Mouse (Mus musculus): Measurements from ENCODE around the gene Tmem115.
"Not testable (repeated sequence)": the region's sequence is repeated elsewhere in the genome, so short reads cannot be mapped to it uniquely, and the experiment has no call there.

Tmem115 gene

GRCm38 (mm10) chr9:107549297-107550074 is 15.7 kb downstream of the Tmem115 start:
- no peak for DNase-seq (ENCODE audit: low spot score)

DNA sequence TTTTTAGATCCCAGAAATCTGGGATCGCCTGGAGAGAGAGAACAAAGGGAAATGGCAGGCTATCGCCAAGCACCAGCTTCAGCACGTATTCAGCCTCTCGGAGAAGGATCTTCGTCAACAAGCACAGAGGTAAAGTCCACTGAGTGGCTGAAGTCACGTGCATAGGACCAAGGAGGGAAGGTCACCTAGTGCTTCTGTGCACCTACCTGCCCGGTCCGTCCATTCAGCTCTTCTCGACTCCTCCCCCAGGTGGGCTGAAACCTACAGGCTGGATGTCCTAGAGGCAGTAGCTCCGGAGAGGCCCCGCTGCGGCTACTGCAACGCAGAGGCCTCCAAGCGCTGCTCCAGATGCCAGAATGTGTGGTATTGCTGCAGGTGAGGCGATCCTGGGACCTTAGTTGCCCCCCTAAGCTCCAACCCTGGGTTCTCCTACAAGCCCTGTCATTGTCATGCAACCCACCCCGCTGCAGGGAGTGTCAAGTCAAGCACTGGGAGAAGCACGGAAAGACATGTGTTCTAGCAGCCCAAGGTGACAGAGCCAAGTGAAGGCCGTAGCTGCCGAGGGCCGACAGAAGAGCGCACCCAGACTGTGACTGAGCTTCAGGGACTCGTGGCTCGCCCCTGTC is 16.9 kb downstream of the Tmem115 start:
- DNase-seq (ENCODE audit: low spot score) = no peak

- DNase-seq (ENCODE audit: low spot score) = peak; percentile 52
Measured at GRCm38 (mm10) chr9:107551117-107551889, 17.6 kb downstream of the Tmem115 start, which contains the start of gene Rassf1. Rassf1 (plus strand) TSS chr9:107551555.

GRCm38 (mm10) chr9:107551890-107552355 is 18.2 kb downstream of the Tmem115 start:
- no peak for DNase-seq (ENCODE audit: low spot score)

GRCm38 (mm10) chr9:107552690-107553393 is 19.1 kb downstream of the Tmem115 start:
- no peak for DNase-seq (ENCODE audit: low spot score)

DNA sequence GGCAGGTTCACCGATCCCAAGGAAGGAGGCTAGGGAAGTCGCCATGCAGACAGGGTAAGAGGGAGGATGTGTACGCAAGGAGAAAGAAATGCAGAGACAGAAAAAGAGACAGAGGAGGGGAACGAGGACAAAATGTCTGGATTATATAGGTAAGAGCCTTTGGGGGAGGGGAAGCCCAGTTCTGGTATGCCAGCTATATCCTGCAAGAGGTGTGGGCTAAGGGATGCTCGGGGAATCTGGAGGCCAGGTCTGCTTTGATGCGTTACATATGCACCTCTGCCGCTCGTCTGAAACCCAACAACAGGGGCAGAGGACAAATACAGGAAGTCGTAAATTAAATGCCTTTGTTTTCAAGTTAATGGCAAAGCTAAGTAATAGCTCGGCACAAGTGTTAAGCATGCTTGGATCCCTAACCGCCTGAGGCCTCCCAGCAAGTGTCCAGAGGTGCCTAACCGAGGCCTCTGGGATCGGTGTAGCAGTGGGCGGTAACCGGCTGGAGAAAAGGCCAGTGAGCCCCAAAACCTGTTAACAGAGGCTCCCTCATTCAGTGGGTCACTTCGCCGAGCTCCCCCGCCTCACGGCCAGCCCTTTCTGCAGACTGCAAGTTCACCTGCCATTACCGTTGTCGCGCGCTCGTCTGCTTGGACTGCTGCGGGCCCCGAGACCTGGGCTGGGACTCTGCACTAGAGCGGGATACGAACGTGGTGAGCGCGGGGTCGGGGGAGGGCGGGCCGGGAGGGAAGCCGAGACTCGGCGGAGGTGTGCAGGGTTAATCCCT is 20.0 kb downstream of the Tmem115 start:
- no peak for DNase-seq (ENCODE audit: low spot score)

DNA sequence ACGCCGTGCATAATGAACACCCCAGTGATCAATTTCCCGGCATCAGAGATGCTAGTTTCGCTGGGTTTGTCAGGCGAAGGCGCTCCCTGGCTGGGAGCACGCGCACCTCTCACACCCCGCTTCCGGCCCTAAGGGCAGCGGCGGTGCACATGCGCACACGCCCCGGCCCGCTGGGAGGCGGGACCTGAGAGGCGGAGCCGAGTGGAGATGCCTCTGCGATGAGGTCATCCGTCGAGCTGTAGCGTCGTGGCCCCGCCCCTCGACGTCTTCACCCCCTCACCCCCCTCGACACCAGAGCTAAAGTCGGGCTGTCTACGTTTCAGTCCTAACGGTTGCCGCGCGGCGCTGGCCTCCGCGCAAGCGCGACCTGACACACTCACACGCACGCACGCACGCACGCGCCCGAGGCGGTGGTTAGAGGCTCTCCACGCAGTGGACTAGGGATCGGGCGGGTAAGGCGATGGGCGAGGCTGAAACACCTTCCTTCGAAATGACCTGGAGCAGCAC is 20.6 kb downstream of the Tmem115 start:
- DNase-seq (ENCODE audit: low spot score) = peak; percentile 81

GRCm38 (mm10) chr9:107555031-107555457 is 21.3 kb downstream of the Tmem115 start:
- no peak for DNase-seq (ENCODE audit: low spot score)

GRCm38 (mm10) chr9:107555701-107556100 is 22.0 kb downstream of the Tmem115 start:
- DNase-seq (ENCODE audit: low spot score) = no peak

- no peak for DNase-seq (ENCODE audit: low spot score)
Measured at GRCm38 (mm10) chr9:107556346-107556745, 22.6 kb downstream of the Tmem115 start.

- DNase-seq (ENCODE audit: low spot score) = peak; percentile 89
Measured at GRCm38 (mm10) chr9:107563029-107563581, 29.4 kb downstream of the Tmem115 start, which contains the start of gene Tusc2. Tusc2 (plus strand) TSS chr9:107563255.

DNA sequence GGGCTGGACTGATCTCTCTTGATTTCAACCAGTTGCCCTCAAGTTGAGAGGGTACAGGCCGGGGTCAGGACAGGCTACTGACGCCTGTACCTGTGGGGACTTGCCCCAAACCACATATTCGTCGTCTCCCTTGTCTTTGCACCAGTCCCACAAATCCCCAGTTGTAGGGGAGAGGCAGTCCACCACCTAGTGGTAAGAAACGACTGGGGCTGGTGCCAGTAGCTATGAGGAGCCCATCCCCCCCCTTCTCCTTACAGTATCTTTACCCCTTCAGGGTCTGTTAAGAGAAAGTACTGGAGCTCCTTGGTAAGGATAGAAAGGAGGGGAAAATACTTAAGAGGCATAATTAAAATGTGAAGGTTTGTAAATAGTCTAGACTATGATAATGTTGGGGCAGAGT is 31.8 kb downstream of the Tmem115 start:
- not testable (repeated sequence) for DNase-seq (ENCODE audit: low spot score)

GRCm38 (mm10) chr9:107566041-107566709 is 32.4 kb downstream of the Tmem115 start:
- peak; percentile 81 for DNase-seq (ENCODE audit: low spot score)

DNA sequence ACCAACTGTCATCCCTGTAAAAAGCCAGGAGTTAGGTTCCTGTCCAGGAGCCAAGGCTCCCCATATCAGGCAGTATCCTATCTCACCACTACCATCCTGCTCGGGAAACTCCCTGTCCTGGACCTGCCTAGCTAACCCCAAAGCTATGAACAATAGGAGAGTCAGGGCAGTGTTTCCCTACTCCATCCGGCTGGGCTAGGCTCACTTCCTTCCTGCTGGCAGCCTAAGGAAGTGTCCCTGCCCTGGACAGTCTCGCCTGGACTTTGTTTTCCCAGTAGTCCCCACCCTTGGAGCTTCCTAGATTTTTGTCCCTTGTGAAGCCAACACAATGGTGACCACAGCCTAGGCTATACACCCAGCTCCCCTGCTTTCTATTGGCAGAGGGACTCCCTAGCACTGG is 33.1 kb downstream of the Tmem115 start:
- no peak for DNase-seq (ENCODE audit: low spot score)

DNA sequence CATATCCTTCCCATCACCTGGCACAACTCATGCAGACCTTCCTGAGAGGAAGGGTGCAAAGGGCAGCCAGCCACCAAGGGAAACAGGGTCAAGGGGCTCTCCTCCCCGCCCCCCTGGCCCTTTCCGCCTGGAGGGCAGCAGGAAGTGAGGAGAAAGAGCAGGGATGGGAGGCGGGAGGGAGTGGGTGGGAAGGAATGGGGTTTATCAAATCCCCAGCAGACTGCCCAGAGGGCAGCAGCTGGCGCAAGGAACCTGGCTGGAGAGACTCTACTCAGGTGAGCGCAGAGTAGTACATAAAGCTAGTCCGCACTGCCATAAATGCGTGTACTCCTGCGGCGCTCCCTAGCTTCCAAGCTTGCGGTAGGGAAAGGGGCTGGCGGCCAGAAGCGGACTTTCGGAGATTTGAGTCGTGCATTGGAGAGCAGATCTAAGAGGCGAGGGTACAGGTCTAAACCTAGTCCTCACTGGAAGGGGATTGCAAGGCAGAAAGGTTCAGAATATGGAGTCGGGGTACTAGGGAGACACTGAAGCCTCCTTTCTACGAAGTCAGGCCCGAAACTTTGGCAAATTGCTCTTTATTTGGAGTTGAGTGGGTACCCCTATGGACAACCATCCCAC is 34.1 kb downstream of the Tmem115 start, which contains the start of gene Hyal2:
Hyal2 (plus strand) TSS at position 244 of the 618 bp plus-strand sequence.
- no peak for DNase-seq (ENCODE audit: low spot score)

DNA sequence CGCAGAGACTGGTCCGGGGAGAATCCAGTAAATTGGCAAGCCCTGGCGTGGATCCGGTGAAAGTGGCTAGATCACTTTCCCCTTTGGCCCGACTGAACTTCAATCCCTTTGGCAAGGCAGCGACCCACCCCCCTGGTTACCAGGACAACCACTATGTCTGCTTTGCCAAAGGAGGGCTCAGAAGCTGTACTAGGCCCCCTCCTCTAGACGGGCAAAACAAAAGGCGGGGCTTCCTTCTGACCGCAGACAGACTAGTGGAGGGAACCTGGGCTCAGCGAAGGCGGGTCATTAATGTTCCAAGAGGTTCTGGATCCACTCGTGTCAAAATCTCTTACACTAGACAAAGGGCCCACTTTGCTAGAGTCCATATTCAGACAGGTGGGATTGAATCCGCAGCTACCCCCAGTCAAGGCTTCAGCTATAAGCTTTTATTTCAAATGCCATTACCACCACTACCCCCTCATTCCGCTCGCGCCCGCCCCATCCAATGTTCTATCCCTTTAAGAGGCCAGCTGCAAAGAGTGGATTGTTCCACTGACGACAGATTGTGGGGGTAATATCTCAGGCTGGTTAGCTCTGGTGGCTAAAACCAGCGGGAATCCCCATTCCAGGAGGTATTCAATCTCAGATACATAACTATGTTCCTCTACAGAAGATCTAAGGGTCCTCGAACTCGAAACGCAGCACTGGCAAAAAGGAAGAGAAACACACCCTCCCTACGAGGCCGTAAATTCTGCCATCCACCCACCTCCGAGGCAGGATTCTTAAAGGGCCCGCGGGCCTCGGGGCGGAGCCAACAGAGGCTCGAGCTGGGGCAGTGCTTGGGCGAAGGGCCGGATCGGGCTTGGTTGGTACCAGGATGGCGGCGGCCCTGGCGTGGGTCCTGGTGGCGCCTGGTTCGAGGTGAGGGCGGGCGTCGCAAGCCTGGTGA is 34.9 kb downstream of the Tmem115 start:
- DNase-seq (ENCODE audit: low spot score) = peak; percentile 78

- DNase-seq (ENCODE audit: low spot score) = no peak
Measured at GRCm38 (mm10) chr9:107569270-107569669, 35.5 kb downstream of the Tmem115 start.

- no peak for DNase-seq (ENCODE audit: low spot score)
Measured at GRCm38 (mm10) chr9:107570016-107570415, 36.3 kb downstream of the Tmem115 start.
